Mouse (Mus musculus): ENCODE data around the gene Rad51b. TPM values are rescaled to one million over a fixed set of nuclear protein-coding genes. Genes with fewer than 3 reads are reported as not detected.

Rad51b gene
- total and polyA plus RNA-seq, 3 experiments = 6.5 to 8.6 (median 8.5) TPM

DNA sequence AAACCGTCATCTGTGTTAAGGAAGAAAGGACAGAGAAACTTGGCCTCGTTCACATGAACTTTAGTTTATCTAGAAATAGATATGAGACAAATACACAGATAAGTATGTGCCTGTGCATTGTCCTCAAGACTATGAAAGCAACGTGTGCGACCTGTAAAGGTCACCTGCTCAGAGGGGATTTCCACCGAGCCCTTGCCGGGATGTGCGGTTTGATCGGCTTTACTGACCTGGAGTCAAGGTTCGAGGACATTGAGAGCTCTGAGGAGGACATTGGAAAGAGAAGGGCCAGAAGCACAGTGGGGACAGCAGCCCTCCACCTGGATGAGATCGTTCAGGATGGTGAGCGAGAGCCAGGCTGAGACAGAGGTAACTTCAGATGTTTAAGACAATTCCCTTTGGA, 561.3 kb downstream of the Rad51b start:
- H3K36me3 ChIP-seq (replicated peaks in 1 of 2; ENCODE audit: control insufficient read depth in 1 of 2, insufficient read depth in 1 of 2, low read length in 1 of 2) = no peaks in the 10 kb centered on the region
- H3K4me2 ChIP-seq (ENCODE audit: insufficient read depth, low read depth, poor library complexity, severe bottlenecking) = no peak overlapping the region
- TF ChIP-seq JUN (IDR thresholded peaks at IDR 0.05; ENCODE audit: insufficient read depth, low read depth, low read length) (no peak), BHLHE40 (IDR thresholded peaks at IDR 0.05; ENCODE audit: low read depth, low read length) (peak; percentile 17; the same call in 1 of the 2 replicates)
- no peak overlapping the region for H3K9ac ChIP-seq (ENCODE audit: insufficient read depth, low read depth)
- peaks cover 7% of the 10 kb centered on the region for H3K9me3 ChIP-seq (replicated peaks; ENCODE audit: low read length)
- no peaks in the 10 kb centered on the region for H3K27me3 ChIP-seq (replicated peaks)
- no peak overlapping the region for H3K27ac ChIP-seq (ENCODE audit: insufficient read depth, low read depth)
- peaks cover 5 to 11% of the 10 kb centered on the region in 2 experiments; a peak in 3 of 4 replicates for H3K4me1 ChIP-seq (ENCODE audit: control insufficient read depth in 1 of 2, insufficient read depth in 2 of 2)
- dilution Hi-C loops (cut with MboI; ENCODE audit: extremely low pct_ligation_motif_present, extremely low pct_unique_long_range_greater_than_20kb, low sequenced_read_pairs) = no loop called here
- H3K4me3 ChIP-seq (replicated peaks in 1 of 3; ENCODE audit: low read depth in 2 of 3, low read length in 2 of 3, poor library complexity in 1 of 3) = no peak overlapping the region
- DNase-seq (ENCODE audit: extremely low read depth) = no peak
- H3K79me2 ChIP-seq (replicated peaks; ENCODE audit: control insufficient read depth, extremely low read depth, insufficient read depth, poor library complexity, severe bottlenecking) = no peaks in the 10 kb centered on the region
- in situ Hi-C loops (cut with MboI; ENCODE audit: low pct_ligation_motif_present, low pct_unique_long_range_greater_than_20kb, low sequenced_read_pairs) = no loop called here

GRCm38 (mm10) chr12:79859354-79860247, 562.5 kb downstream of the Rad51b start:
- Histone ChIP-seq H3K9me3 (replicated peaks; ENCODE audit: low read length) (peaks cover 7% of the 10 kb centered on the region), H3K27me3 (replicated peaks) (no peaks in the 10 kb centered on the region), H3K36me3 (replicated peaks in 1 of 2; ENCODE audit: control insufficient read depth in 1 of 2, insufficient read depth in 1 of 2, low read length in 1 of 2) (no peaks in the 10 kb centered on the region), H3K4me3 (replicated peaks in 1 of 3; ENCODE audit: low read depth in 2 of 3, low read length in 2 of 3, poor library complexity in 1 of 3) (no peak overlapping the region), H3K4me1 (ENCODE audit: control insufficient read depth in 1 of 2, insufficient read depth in 2 of 2) (peaks cover 5 to 8% of the 10 kb centered on the region in 2 experiments; a peak in 3 of 4 replicates), H3K27ac (ENCODE audit: insufficient read depth, low read depth) (no peak overlapping the region), H3K79me2 (replicated peaks; ENCODE audit: control insufficient read depth, extremely low read depth, insufficient read depth, poor library complexity, severe bottlenecking) (no peaks in the 10 kb centered on the region), H3K9ac (ENCODE audit: insufficient read depth, low read depth) (no peak overlapping the region), H3K4me2 (ENCODE audit: insufficient read depth, low read depth, poor library complexity, severe bottlenecking) (no peak overlapping the region)
- no peak for DNase-seq (ENCODE audit: extremely low read depth)
- TF ChIP-seq CHD2 (IDR thresholded peaks at IDR 0.05; ENCODE audit: low read length) = no peak
- TF ChIP-seq POLR2A (IDR thresholded peaks at IDR 0.05; ENCODE audit: low read depth, low read length) = no peak
- TF ChIP-seq JUND (conservative IDR thresholded peaks at IDR 0.05; ENCODE audit: low read depth, low read length) = no peak
- no peak for TF ChIP-seq JUN (IDR thresholded peaks at IDR 0.05; ENCODE audit: insufficient read depth, low read depth, low read length)
- no peak for TF ChIP-seq NELFE (IDR thresholded peaks at IDR 0.05; ENCODE audit: low read depth, low read length)
- no peak for TF ChIP-seq SIN3A (IDR thresholded peaks at IDR 0.05; ENCODE audit: low read length)
- TF ChIP-seq UBTF (IDR thresholded peaks at IDR 0.05; ENCODE audit: low read depth, low read length) = no peak
- no peak for TF ChIP-seq MEF2A (IDR thresholded peaks at IDR 0.05; ENCODE audit: borderline replicate concordance, low read depth, low read length)
- TF ChIP-seq BHLHE40 (IDR thresholded peaks at IDR 0.05; ENCODE audit: low read depth, low read length) = no peak
- TF ChIP-seq MAFK (IDR thresholded peaks at IDR 0.05; ENCODE audit: insufficient replicate concordance, low read length) = no peak
- TF ChIP-seq HCFC1 (IDR thresholded peaks at IDR 0.05; ENCODE audit: low read depth, low read length) = no peak
- no peak for TF ChIP-seq GABPA (IDR thresholded peaks at IDR 0.05; ENCODE audit: insufficient replicate concordance, low read depth, low read length)
- TF ChIP-seq MAZ (IDR thresholded peaks at IDR 0.05; ENCODE audit: low read depth, low read length) = no peak
- no peak for TF ChIP-seq IRF4 (IDR thresholded peaks at IDR 0.05; ENCODE audit: low read depth, low read length)
- TF ChIP-seq CTCF (conservative IDR thresholded peaks at IDR 0.05 in 1 of 2, IDR thresholded peaks at IDR 0.05 in 1 of 2; ENCODE audit: low read depth in 2 of 2, low read length in 2 of 2) = no peak
- dilution Hi-C loops (cut with MboI; ENCODE audit: extremely low pct_ligation_motif_present, extremely low pct_unique_long_range_greater_than_20kb, low sequenced_read_pairs) (no loop called here), in situ Hi-C loops (cut with MboI; ENCODE audit: low pct_ligation_motif_present, low pct_unique_long_range_greater_than_20kb, low sequenced_read_pairs) (no loop called here)
